Mouse (Mus musculus) E14TG2a.4 (cell line): ENCODE data around the gene Cr1l.

Source experiments
- CTCF ChIP-seq: conservative IDR thresholded peaks from 2 replicates; pipeline ENCODE4 v1.5.1; 2014; ENCODE audit warnings: low read length
- NANOG ChIP-seq: IDR thresholded peaks from 2 replicates; pipeline ENCODE4 v1.6.1; 2014; ENCODE audit warnings: borderline replicate concordance, low read length, mixed read lengths
- POU5F1 ChIP-seq: IDR thresholded peaks from 2 replicates; pipeline ENCODE4 v1.6.1; 2014; ENCODE audit warnings: low read length, borderline replicate concordance

DNA sequence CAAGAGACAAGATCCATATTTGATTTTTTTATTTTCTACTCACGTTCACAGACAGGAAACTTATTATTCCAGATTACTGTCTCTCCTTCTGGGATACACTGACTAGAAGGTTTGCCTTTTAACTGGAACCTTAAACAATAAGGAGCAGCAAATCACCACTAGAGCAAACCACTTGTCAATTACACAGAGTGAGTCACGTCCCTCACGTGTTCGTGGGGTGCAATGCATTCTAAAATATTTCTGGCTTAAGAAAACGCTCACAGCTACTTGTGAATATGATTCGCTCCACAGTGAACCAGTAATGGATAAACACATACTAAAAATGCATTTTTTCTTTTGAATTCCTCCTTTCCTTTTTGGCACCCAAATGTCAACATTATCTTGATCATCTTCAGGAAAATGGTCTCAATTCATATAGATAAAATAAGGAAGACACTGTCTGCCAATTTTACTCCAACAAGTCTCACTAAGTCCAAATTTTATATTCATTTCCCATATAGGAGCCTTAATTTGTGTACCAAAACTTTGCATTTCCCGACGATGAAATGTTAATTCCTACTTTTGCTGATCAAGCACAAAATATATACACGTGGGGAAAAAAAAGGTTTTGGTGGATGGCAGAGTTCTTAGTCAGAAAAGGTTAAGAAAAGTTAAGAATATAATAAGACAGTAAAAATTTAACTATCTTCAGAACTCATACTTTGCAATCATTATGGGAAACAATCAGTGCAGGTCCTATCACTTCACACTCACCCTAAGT, 33.8 kb upstream of the Cr1l start:
- TF ChIP-seq CTCF = no peak
- no peak for TF ChIP-seq NANOG
- TF ChIP-seq POU5F1 = no peak
